16 mouse cellular contexts compared by ENCODE assay signal in the genomic region with DNA sequence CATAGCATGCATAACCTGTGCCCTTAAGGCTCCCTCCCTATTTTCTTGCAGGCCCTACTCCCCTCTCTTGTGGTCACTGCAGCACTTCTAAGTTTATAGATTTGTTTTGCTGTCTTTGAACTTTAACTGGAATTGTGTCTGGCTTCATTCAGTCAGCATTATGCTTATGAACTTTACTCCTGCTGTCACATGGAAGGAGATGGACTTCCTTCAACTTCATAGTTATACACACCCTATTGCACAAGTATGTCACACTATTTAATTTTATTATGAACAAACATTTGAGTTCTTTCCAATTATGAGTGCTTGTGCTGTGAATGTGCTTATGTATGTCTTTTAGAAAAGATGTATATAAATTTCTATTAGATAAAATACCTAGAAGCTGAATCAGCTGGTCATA.
"Had no signal": no experiment of that assay in that cellular context is flagged by ENCODE, and none has a peak within 500 bp of the region (broad histone marks: within the 10 kb centered on the region; RNA-seq: fewer than 3 reads in every experiment).

No protein-coding gene starts in this region.

- H3K36me3 ChIP-seq: lung, embryonic 15.5 days; midbrain, embryonic 13.5 days; midbrain, embryonic 15.5 days; neural tube, embryonic 12.5 days; stomach, embryonic 15.5 days had no signal

- H3K9me3 ChIP-seq: lung, embryonic 15.5 days; megakaryocyte, embryonic 14.5 days; midbrain, embryonic 13.5 days; midbrain, embryonic 15.5 days; neural tube, embryonic 12.5 days; stomach, embryonic 15.5 days had no signal

- H3K9ac ChIP-seq: liver, postnatal 0 days; lung, embryonic 15.5 days; midbrain, embryonic 13.5 days; midbrain, embryonic 15.5 days; neural tube, embryonic 12.5 days; stomach, embryonic 15.5 days had no signal

- H3K27ac ChIP-seq: lung, embryonic 15.5 days; macrophage; midbrain, embryonic 13.5 days; midbrain, embryonic 15.5 days; neural tube, embryonic 12.5 days; stomach, embryonic 15.5 days; stomach, postnatal 0 days had no signal

- H3K4me1 ChIP-seq: midbrain, embryonic 13.5 days; midbrain, embryonic 15.5 days; neural tube, embryonic 12.5 days had no signal

- ATAC-seq: liver, postnatal 0 days; midbrain, embryonic 13.5 days; midbrain, embryonic 15.5 days had no signal

- H3K4me3 ChIP-seq: lung, embryonic 15.5 days; megakaryocyte, embryonic 14.5 days; midbrain, embryonic 13.5 days; midbrain, embryonic 15.5 days; neural tube, embryonic 12.5 days; stomach, embryonic 15.5 days had no signal

- H3K4me2 ChIP-seq: lung, embryonic 15.5 days; midbrain, embryonic 11.5 days; midbrain, embryonic 13.5 days; midbrain, embryonic 15.5 days; neural tube, embryonic 12.5 days; stomach, embryonic 15.5 days had no signal

- DNase-seq: liver, postnatal 0 days; lung, adult 2 months; lung, postnatal 10 days; lung, postnatal 36 days; right cerebral cortex, postnatal 14 days; thymus, adult 2 months; thymus, postnatal 36 days had no signal

- H3K27me3 ChIP-seq: lung, embryonic 15.5 days; megakaryocyte, embryonic 14.5 days; midbrain, embryonic 13.5 days; midbrain, embryonic 15.5 days; neural tube, embryonic 12.5 days; stomach, embryonic 15.5 days had no signal
